Mouse (Mus musculus) v-Abl transformed pro-B cells (cell line): Measurements from ENCODE around the gene Gm853.

ENCODE experiments used
- in situ Hi-C, 2 experiments: fragments of 400-800 bp; cut with MboI; formaldehyde crosslinking; loops; one replicate each; pipeline ENCODE4 v1.15.1; 2025; ENCODE audit not compliant: unreplicated experiment in 2 of 2

Gene Gm853

DNA sequence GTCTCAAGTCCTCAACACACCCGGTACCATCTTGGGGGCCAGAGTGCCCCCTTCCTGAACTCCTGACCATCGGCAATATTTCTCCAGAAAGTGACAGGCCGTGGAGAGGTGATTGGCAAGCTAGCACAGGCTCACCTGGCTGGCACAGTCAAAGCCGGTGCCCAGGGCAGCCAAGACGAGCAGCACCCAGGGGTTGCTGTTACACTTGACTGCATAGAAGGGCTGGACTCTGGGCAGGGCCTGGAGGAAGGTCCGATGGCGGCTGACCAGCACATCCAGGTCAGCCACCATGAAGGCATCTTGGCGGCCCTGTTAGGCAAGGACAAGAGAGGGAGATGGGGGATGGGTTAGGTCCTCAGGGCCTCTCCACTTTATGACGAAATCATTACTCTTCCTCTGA, 2.0 kb downstream of the Gm853 start:
- in situ Hi-C loops = no loop called here

DNA sequence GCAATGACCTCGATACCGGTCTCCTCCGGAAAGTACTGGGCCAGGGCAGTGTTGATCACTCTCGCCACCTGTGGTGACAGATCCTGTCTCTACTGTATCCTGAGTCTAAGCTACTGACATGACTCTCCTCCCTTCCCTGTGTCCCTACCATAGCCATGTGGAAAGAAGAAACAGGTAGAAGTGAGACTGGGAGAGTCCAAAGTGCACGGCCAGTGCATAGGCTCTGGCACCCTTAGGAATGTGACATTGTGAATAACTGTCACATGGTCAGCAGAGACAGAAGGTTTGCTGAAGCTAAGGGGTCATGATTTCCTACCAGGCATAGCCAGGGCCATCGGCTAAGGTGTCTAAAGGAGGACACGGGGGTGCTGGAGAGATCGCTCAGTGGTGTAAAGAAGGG, 6.8 kb downstream of the Gm853 start:
- in situ Hi-C loops = no loop called here

DNA sequence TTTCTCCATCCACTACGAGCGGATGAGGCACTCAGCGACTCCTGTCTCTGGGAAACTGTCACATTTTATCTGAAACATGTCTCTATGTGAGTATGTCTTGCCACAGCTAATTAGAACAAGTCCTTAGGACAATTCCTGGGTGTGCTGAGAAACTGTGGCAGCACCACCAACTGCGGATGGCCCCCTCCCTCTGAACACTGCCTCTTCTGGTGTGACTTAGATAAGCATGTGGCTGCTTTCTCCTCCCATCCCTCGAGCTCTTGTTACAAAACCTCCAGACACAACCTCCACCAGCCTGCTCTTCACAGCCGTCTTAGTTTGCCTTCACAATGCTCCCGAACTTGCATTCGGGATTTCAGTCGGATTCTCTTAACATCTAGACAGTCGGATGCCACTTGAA, 8.3 kb downstream of the Gm853 start:
- in situ Hi-C loops = no loop called here

DNA sequence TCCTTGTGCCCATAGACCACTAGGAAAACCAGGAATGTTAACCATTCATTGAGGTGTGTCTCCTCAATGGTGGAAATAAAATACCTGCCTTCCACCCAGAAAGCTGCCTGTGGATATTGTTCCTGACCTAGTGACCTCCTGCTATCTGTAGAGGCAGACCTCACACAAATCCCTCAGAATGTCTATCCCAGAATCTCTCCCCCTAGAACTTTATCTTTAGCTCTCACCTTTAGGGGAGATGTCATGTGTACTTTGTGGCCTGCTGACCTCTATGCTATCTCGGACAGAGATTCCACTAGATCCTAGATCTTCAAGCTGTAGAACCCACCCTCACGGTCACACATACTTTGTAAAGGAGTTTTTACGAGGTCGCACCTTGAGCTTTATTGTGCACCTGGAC, 9.0 kb downstream of the Gm853 start:
- in situ Hi-C loops = no loop called here

DNA sequence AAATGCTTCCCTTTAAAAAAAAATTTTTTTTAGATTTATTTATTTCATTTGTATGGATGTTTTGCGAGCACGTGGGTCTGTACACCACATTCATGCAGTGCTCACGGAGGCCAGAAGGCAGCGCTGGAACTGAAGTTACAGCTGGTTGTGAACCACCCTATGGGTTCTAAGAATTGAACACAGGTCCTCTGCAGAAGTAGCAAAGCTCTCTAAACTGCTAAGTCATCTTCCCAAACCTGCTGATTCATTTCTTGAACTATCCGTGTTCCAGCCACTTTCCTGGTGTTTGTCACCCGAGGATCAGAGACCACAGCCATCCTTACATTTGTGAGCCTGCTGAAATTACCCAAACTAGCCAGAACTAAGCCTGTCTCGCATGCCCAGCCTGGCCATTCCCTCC, 9.8 kb downstream of the Gm853 start:
- in situ Hi-C loops = no loop called here

DNA sequence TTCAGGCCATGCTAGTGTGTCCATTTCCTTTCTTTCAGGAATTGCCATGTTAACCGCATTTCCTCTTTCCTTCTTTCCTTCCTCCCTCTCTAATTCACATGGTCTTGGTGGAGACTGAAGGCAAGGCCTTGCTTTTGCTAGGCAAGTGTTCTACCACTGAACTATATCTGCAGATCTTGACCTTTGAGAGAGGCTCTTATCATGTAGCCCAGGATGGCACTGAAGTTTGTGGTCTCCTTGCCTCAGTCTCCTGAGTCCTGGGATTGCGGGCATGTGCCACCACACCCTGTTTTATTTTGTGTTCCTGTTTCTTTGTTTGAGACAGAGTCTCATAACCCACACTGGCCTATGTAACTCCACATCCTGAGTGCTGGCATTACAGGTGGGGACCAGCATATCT, 10.3 kb downstream of the Gm853 start:
- in situ Hi-C loops = no loop called here

DNA sequence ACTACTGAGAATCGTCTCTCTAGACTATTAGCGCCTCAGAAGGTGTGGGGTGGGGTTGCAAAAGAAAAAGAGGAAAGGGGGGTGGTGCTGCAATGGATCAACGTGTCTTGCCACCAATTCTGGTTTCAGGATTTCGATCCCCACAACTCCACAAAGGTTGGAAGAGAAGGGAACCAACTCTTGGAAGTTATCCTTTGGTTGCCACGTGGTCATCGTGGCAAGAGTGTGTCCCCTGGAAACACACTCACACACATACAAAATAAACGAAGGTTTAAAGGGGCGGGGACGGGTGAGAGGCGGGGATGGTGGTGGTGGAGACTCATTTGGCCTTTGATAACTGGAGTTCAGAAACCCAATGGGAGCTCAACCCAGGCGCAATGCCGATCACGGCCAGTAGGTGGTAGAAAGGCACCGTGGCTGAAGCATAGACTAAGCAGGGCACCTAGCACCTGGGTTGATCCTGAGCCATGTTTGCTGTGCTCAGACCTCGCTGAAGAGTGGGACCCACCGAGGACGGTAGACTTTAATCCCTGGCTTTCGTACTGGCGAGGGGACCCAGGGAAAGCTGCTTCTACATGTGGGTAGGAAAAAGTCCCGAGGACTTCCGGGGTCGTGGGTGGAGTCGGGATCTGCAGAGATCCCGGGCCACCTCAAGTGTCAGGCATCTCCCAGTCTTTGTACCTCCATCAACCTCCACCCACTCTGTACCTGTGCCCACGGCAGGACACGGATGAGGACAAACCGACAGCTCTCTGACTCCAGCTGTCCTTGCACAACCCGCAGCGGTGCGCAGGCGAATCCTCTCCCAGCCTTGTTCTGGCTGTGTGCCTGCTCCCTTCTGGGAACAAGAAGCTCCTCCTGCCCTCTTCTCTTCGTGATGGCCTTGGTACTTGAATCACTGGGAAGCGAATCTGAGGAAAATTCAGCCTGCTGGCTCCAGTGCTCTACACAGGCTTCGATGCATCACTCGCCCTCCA, 23.2 kb downstream of the Gm853 start:
- in situ Hi-C loops = loop anchor here in 1 of 2 experiments (5.0 kb wide), 1 partner anchor 93 kb away; no protein-coding TSS in a partner anchor

DNA sequence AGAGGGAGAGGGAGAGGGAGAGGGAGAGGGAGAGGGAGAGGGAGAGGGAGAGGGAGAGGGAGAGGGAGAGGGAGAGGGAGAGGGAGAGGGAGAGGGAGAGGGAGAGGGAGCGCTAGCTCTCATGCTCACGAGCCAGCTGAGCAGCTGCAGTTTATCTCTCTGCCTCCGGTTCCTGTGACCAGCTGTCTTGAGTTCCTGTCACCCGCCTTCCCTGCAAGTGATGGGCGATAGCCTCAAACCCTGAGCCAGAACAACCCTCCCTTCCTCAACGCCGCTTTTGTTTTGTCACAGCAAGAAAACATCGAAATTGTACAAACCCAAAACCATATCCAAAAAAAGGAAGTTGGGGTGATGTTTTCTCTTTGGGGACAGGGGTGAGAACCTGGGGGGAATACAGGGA, 25.7 kb downstream of the Gm853 start:
- in situ Hi-C loops = loop anchor here in 1 of 2 experiments (5.0 kb wide), 1 partner anchor 96 kb away; no protein-coding TSS in a partner anchor

DNA sequence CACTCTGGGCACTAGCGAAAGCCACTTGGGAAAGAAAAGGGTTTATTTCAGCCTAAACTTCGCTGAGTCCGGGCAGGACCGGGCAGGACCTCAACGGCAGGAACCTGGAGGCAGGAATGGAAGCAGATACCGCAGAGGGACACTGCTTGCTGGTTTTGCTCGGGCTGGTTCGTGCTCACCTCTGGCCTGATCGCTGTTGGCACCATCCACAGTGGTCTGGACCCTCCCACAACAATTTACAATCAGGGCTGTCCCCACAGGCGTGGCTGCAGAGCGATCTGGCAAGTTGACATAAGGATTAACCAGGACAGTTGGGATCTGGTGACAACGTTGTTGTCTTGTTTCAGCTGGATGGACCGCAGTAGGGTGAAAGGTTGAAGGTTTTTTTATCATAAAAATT, 26.3 kb downstream of the Gm853 start:
- in situ Hi-C loops = loop anchor here in 1 of 2 experiments (5.0 kb wide), 1 partner anchor 96 kb away; no protein-coding TSS in a partner anchor

DNA sequence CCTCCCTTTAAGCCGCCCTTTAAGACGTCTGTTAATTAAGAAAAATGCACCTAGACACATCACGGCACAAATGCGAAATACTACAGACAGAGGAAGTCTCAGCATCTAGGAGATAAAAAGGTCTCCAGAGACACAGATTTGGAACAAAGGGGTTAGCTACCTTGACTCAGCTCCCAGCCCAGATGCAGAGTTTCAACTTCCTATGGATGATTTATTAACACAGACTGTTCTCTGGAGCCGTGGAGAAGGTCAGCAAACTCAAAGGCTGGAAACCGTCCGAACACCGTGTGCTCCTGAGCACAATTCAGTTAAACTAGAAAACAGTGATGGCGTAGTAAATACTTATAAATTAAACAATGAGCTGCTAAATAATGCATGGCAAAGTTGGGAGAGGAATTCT, 29.9 kb downstream of the Gm853 start:
- in situ Hi-C loops = no loop called here

DNA sequence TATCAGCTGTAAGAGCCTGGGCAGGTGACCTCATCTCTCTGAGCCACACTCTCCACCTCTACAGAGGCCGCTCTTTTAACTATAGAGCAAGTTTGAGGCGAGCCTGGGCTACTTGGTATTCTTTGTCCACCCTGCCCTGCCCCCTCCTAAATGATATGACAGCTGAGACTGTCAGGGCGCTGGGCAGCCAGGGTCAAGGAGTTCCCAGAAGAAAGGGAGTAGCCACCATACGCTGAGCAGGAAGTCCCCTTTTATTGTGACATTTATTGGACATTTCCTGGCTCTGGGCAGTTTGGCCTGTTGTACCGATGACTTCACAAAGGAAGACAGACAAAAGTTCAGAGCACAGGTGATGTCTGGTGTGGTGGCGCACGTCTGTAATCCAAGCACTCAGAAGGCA, 32.6 kb downstream of the Gm853 start:
- in situ Hi-C loops = loop anchor here (5.0 kb wide), 2 partner anchors 47 to 227 kb away; no protein-coding TSS in a partner anchor

DNA sequence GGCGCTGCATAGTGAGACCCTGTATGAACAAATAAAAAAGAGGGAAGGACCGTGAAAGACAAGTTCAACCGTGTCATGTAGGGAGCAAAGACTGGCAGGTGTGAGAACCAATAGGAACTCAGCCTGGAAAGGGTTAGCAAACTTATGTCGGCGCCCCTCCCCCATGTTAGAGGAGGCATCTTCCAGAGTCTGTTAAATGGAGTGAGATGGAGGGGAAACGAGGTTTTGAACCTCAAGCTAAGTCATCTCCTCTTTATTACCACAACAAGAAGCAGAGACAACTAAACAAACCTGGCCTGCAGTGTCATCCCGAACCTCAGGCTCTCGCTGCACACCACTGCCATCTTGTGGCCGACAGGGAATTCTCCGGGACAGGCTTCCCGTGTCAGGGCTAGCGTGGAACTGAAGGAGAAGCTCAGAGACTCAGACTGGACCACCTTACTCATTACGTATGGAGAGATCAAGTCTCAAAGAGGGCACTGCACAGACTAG, 33.3 kb downstream of the Gm853 start:
- in situ Hi-C loops = loop anchor here (5.0 kb wide), 2 partner anchors 47 to 227 kb away; no protein-coding TSS in a partner anchor

DNA sequence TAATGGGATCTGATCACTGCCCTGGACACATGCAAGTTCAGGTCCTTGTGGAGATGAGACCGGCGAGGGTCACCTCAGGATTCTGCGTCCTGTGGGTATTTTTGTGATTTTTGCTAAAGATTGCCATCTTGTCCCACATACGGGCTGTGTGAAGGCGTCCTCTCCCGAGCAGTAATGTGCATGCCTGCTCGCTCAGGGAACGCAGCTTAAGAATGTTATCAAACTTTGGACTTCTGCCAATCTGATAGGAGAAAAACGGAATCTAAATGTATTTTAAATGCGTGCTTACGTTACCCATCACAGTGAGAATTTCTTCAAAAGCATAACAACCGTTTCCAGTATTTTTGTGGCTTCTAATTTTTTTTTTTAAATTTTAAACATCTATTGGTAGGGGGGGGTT, 35.3 kb downstream of the Gm853 start:
- in situ Hi-C loops = loop anchor here (5.0 kb wide), 2 partner anchors 45 to 225 kb away; no protein-coding TSS in a partner anchor

DNA sequence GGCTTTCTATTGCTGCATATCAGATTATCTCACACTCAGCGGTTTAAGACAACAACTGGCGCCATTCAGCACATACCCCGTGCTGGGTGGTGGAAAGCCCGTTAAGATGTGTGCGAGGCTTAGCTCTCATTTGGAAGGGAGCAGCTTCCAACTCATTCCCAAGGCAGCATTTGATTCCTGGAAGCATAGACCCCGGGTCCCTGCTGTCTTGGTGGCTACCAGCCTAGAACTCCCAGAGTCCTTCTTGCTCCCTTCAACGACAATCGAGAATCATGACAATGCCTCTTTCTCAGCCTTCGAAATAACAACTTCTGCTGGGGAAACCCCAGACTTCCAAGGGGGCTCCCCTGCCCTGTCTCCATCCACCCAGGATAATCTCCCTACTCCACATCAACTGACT, 35.8 kb downstream of the Gm853 start:
- in situ Hi-C loops = loop anchor here (5.0 kb wide), 2 partner anchors 44 to 224 kb away; no protein-coding TSS in a partner anchor

DNA sequence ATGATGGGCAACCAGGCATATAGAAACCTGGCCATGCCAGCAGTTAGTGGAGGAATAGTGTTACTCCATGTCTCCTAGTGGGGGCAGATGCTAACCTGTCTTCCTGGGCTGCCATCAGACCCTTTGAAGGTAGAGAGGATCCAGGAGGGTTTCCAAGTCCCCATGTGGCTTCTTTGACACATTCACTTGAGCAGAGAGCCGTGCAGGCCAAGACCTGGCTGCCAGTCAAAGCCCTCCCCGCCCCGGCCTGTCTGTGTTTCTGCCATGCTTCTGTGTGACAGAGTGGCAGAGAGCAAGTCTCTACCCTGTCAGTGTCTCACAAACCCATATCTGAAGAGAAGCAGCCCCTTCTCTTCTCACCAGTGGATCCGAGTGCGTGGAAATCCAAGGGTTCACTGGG, 38.3 kb downstream of the Gm853 start:
- in situ Hi-C loops = loop anchor here in 1 of 2 experiments (5.0 kb wide), 1 partner anchor 222 kb away; no protein-coding TSS in a partner anchor

DNA sequence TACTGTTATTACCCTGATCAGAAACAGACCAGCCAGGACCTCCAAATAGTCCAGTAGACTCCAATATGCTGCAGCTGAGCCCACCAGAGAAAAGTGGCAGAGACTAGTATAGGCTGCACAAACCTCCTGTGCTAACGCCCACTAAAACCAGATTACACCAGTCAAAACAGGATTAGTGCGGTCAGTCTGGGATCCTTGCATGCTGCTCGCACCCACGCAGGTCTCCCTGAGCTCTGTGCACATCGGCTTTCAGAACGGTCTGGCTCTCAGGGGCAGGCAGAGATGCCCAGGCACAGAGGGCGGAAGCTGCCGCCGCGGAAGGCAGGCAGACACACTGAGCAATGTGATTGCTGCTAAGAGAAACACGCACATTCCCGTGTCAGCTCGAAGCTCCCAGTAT, 39.2 kb downstream of the Gm853 start:
- in situ Hi-C loops = loop anchor here in 1 of 2 experiments (5.0 kb wide), 1 partner anchor 221 kb away; no protein-coding TSS in a partner anchor

DNA sequence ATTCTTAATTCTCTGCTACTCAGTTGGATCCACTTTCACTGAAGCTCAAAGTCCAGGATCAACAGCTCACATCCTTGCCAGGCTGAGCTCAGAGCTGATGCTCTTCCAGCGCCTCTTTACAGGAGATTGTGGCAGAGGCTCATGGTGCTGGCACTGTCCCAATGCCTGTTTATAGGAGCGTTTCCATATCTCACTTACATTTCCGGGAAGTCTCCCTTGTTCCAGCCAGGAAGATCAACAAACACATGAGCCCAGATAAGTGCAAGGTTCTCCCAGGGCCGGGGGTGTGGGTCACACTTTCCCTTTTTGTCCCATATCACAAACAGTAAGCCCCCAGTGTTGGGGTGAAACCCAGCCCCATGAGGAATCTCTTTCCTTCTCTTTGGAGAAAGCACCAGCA, 40.3 kb downstream of the Gm853 start:
- in situ Hi-C loops = loop anchor here in 1 of 2 experiments (5.0 kb wide), 1 partner anchor 220 kb away; no protein-coding TSS in a partner anchor

DNA sequence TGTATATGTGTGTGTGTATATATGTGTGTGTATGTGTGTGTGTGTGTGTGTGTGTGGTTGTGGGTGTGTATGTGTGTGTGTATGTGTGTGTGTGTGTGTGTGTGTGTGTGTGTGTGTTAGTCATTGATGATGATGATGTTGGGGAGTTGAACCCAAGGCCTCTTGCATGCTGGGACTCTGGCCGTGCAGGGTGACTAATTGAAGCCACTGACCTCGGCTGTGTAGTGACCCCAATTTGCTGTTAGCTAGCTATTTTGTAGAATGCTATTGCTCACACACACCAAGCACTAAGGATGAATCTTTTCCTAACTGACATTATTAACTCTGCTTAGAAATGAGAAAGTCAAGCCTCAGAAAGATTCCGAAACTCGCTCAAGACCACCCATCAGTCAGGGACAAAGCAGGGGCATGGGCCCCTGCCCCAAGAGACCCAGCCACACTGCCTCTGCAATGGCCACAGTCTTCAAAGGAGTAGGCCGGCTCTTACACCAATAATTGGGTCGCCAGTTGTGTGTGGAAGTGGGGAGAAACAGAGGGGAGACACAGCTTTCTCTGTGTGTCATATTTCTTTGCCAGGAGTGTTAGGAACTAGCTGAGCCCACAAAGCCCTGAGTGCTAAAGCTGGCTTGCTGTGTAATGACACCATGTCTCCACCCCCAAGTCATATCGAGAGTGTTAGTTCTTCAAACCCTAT, 41.1 kb downstream of the Gm853 start:
- in situ Hi-C loops = loop anchor here in 1 of 2 experiments (5.0 kb wide), 1 partner anchor 219 kb away; no protein-coding TSS in a partner anchor

DNA sequence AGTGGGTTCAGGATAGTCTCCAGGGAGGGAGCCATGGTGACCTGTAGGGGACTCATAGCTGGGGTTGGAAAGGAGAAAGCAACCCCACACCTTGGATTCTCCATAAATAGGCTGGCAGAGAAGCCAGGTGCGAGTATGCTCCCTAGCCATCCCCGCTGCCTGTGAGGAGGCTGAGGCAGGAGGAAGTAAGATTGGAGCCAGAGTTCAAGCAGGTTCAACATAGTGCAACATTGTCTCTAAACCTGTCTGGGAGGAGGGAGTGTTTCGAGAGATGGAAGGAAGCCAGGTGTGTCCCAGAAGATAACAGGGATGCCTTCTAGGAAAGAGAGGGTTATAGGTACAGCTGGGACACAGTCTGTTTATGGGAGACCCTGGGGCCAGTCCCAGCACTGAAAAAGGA, 42.3 kb downstream of the Gm853 start:
- in situ Hi-C loops = loop anchor here in 1 of 2 experiments (5.0 kb wide), 1 partner anchor 218 kb away; no protein-coding TSS in a partner anchor

DNA sequence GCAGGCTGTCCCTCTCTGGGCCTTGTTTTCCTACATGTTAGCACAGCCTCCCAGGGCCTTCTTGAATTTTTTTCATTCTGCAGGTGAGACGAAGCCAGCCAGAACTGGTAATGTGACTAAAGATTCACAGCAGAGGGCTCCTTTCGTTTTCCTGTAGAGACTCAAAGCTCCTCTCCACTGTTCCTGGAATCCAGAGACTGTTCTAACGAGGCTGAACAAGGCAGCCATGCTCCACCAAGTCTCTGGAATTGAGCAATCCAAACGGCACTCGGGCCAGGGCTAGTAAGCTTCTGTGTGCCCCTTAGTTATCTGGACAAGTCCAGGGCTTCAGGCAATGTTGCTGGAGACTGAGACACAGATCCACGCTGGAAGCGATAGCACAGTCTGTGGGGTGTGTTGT, 44.7 kb downstream of the Gm853 start:
- in situ Hi-C loops = no loop called here

DNA sequence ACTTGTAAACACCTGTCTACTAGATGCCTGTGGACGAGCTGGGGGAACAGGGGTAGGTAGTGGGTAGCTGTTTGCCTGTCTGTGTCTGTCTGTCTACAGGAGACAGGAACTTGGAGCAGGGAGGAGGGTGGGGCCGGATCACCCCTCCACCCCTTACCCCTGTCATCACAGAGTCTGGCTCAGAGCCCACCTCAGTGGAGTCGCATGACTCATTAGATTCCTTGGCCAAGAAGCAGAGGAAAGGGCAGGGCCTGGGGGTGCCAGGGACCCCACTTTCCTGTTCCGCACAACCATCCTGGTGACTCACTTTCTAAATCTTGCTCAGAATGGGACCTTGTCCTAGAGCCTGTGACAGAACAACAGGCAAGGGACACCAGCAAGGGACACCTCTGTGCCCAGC, 45.1 kb downstream of the Gm853 start:
- in situ Hi-C loops = no loop called here
